Mouse (Mus musculus): ENCODE results near the gene Spin2f. TPM values are rescaled to one million over a fixed set of nuclear protein-coding genes. Genes with fewer than 3 reads are reported as not detected.
"Not testable (repeated sequence)": the region's sequence is repeated elsewhere in the genome, so short reads cannot be mapped to it uniquely, and the experiment has no call there.

The Spin2f gene
- not detected in 2 replicates for total RNA-seq (2017)

- ATAC-seq (replicated peaks in 1 of 2; ENCODE audit: insufficient read depth in 1 of 2, low FRiP score in 2 of 2, low TSS enrichment in 1 of 2, low read depth in 1 of 2, poor library complexity in 2 of 2, severe bottlenecking in 2 of 2), result not testable (repeated sequence)
Observed at GRCm38 (mm10) chrX:31253594-31253993, at the start of gene Spin2f. Spin2f (plus strand) TSS chrX:31253894.

GRCm38 (mm10) chrX:31212136-31212535, 41.6 kb upstream of the Spin2f start:
- not testable (repeated sequence) for ATAC-seq (replicated peaks in 1 of 2; ENCODE audit: insufficient read depth in 1 of 2, low FRiP score in 2 of 2, low TSS enrichment in 1 of 2, low read depth in 1 of 2, poor library complexity in 2 of 2, severe bottlenecking in 2 of 2)

DNA sequence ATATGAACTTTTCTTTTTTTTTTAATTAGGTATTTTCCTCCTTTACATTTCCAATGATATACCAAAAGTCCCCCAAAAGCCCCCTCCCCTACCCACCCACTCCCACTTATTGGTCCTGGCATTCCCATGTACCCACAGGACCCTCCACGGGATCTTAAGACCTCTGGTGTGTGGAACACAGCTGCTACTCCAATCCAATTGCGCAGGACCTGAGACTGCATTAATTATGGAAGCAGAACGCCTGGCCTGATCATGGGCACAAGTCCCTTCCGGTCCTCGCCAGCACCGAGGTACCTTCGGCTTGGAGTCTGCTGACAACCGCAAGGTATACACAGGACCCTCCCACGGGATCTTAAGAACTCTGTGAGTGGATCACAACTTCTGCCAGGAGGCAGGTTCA, 30.2 kb upstream of the Spin2f start:
- ATAC-seq (replicated peaks in 1 of 2; ENCODE audit: insufficient read depth in 1 of 2, low FRiP score in 2 of 2, low TSS enrichment in 1 of 2, low read depth in 1 of 2, poor library complexity in 2 of 2, severe bottlenecking in 2 of 2), result not testable (repeated sequence)

DNA sequence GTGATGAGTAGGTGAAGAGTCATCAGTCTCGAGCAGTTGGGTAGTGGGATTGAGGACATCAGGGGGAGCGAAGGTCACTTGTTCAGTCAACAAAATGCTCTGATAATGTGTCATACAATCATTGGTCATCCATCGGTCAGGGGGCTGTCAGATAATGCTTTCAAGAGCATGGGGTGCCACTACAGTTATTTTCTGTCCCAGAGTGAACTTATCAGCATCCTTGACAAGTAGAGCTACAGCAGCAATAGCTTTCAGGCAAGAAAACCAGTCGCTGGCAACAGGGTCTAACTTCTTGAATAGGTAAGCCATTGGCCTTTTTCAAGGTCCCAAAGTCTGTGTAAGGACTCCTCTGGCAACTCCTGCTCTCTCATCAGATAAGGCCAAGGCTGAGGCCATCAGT, 18.6 kb upstream of the Spin2f start:
- ATAC-seq (replicated peaks in 1 of 2; ENCODE audit: insufficient read depth in 1 of 2, low FRiP score in 2 of 2, low TSS enrichment in 1 of 2, low read depth in 1 of 2, poor library complexity in 2 of 2, severe bottlenecking in 2 of 2), result not testable (repeated sequence)

GRCm38 (mm10) chrX:31241754-31242153, 11.9 kb upstream of the Spin2f start:
- ATAC-seq (replicated peaks in 1 of 2; ENCODE audit: insufficient read depth in 1 of 2, low FRiP score in 2 of 2, low TSS enrichment in 1 of 2, low read depth in 1 of 2, poor library complexity in 2 of 2, severe bottlenecking in 2 of 2), result not testable (repeated sequence)

Other genes starting within 250 kb of the Spin2f start
- gene Btbd35f29, start 136.2 kb upstream of the Spin2f start, total RNA-seq (2017), result not detected in 2 replicates
- gene Btbd35f26, start 82.6 kb downstream of the Spin2f start, total RNA-seq (2017), result not detected in 2 replicates
- gene Btbd35f19, start 130.0 kb downstream of the Spin2f start, total RNA-seq (2017), result not detected in 2 replicates